Mouse (Mus musculus) kidney, adult 2 months (tissue): ENCODE results near the gene Dlg2. TPM values are rescaled to one million over a fixed set of nuclear protein-coding genes. Genes with fewer than 3 reads are reported as not detected.

Source experiments
- DNase-seq: peaks from one replicate; pipeline ENCODE4 v3.0.0; 2021
- H3K27ac ChIP-seq: fragments of 200-500 bp; 2 replicates; pipeline ENCODE4 v1.5.1; 2012; ENCODE audit warnings: low read depth, low read length, control low read depth, inconsistent platforms; ENCODE audit not compliant: insufficient read depth
- H3K27me3 ChIP-seq: fragments of 200-500 bp; replicated peaks from 2 replicates; pipeline ENCODE4 v1.6.1; 2012; ENCODE audit warnings: mild to moderate bottlenecking, moderate library complexity, low read length, inconsistent platforms; ENCODE audit not compliant: control insufficient read depth, insufficient read depth
- H3K36me3 ChIP-seq: fragments of 200-500 bp; 2 replicates; pipeline ENCODE4 v1.6.1; 2012; ENCODE audit warnings: mild to moderate bottlenecking, moderate library complexity, low read length, inconsistent platforms; ENCODE audit not compliant: control insufficient read depth, insufficient read depth
- H3K4me1 ChIP-seq: fragments of 200-500 bp; 2 replicates; pipeline ENCODE4 v1.6.1; 2011; ENCODE audit warnings: low read length; ENCODE audit not compliant: control insufficient read depth, insufficient read depth
- H3K4me3 ChIP-seq: fragments of 200-500 bp; 2 replicates; pipeline ENCODE4 v1.5.1; 2011; ENCODE audit warnings: mild to moderate bottlenecking, low read depth, low read length, control low read depth; ENCODE audit not compliant: insufficient read depth
- CTCF ChIP-seq: fragments of 200-500 bp; conservative IDR thresholded peaks from 2 replicates; pipeline ENCODE4 v1.5.1; 2011; ENCODE audit warnings: low read depth, mild to moderate bottlenecking, control low read depth, low read length, moderate library complexity, mixed read lengths; ENCODE audit not compliant: insufficient read depth, insufficient read length
- POLR2A ChIP-seq: fragments of 200-500 bp; IDR thresholded peaks from one replicate; pipeline ENCODE4 v1.6.1; 2011; ENCODE audit warnings: low read depth, low read length, control low read depth
- WGBS: fragments of 180-500 bp; shearing (Covaris S2); methylation state at CpG from one replicate; pipeline ENCODE4 v1.1.7; 2018; 5-methylcytosine and 5-hydroxymethylcytosine counted together
- polyA plus RNA-seq: library from polyadenylated mRNA; depleted of rRNA; stranded (reverse); fragments of >200 nt; gene quantifications from 2 replicates; pipeline ENCODE4 v1.2.3, GENCODE M21; 2012

Dlg2 gene
- polyA plus RNA-seq, 1 experiment, result 2.1 TPM

DNA sequence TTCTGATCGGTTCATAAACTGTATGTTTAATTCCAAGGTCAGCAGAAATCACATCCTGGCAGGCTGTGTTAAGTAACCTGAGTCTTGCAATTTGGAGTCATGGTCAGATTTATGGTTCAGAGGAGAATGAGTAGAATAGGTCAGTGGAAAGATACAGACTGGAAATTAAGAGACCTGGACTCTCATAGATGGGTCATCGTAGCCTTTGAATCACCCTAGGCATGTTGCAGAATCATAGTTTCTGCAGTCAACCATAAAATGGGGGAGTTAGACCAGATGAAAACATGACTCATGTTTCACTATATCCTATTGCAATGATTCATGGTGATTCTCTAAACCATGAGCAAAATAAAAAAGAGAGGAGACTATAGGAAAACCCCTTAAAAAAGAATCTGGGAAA lies 1213.4 kb downstream of the Dlg2 start:
- Histone ChIP-seq H3K27me3 (no peaks in the 10 kb centered on the region), H3K4me1 (no peaks in the 10 kb centered on the region), H3K36me3 (no peaks in the 10 kb centered on the region), H3K27ac (no peak overlapping the region), H3K4me3 (no peak overlapping the region)
- WGBS, result 23% methylated on average over 2 of the region's 2 CpGs
- no peak for TF ChIP-seq CTCF
- no peak for TF ChIP-seq POLR2A
- DNase-seq, result no peak

DNA sequence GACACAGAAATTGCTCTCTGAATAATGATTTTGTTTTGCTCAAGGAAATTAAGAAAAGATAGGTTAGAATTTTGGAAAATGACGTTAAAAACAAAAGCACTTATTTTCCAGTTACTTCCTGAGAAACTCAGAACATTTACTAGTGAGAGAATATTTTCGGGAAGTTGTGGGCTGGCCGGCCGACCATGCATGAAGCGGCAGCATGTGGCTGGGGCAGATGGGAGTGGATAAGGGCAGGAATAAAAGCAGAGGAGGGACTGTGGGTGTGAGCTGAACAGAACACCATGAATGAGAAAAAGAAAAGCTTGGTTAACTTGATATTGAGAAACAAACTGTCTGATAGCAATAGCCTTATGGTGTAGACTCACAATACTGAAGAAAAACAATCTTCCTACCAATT lies 1233.4 kb downstream of the Dlg2 start:
- WGBS, result 29% methylated on average over 5 of the region's 5 CpGs
- H3K4me3 ChIP-seq, result no peak overlapping the region
- no peak overlapping the region for H3K27ac ChIP-seq
- TF ChIP-seq CTCF, result no peak
- TF ChIP-seq POLR2A, result no peak
- no peak for DNase-seq
- no peaks in the 10 kb centered on the region for H3K4me1 ChIP-seq
- H3K27me3 ChIP-seq, result no peaks in the 10 kb centered on the region
- no peaks in the 10 kb centered on the region for H3K36me3 ChIP-seq

DNA sequence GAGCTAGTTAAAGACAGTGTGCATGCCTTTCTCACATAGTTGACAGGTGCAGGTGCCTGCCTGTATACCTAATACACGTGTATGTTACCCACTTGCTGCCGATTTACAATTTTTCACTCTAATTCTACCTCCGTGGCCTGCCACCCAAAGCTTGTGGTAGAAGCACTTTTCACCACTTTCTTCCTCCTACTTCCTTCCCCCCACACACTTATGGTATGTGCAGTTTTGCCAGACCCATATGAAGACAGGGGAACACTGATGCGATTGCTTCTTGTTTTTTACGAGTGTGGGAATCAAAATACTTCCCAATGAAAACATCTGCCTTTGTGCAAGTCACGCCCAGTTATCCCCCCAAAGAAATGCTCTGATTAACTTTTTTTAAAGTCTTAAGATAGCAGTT lies 1234.7 kb downstream of the Dlg2 start:
- WGBS, result 63% methylated on average over 6 of the region's 6 CpGs
- no peaks in the 10 kb centered on the region for H3K36me3 ChIP-seq
- no peaks in the 10 kb centered on the region for H3K4me1 ChIP-seq
- H3K27ac ChIP-seq, result no peak overlapping the region
- H3K27me3 ChIP-seq, result no peaks in the 10 kb centered on the region
- TF ChIP-seq POLR2A, result no peak
- no peak for TF ChIP-seq CTCF
- no peak overlapping the region for H3K4me3 ChIP-seq
- DNase-seq, result no peak

DNA sequence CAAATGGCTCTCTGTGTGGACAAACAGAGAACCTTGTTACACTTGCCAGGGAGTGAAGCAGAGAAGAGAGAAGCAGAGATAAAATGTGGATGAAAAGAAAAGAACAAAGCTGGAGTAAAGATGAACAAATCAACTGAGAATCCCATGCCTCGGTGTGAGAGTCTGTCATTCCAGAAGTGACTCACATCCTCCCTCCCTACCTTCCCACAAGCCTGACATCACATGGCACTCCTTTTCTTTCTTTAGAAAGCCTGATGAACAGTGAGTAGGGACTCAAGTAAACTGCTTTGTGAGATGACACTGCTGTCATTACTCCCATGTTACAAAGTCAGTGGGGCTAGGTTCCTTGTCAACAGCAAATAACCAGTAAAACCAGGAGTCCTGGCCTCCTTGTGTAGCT lies 1239.3 kb downstream of the Dlg2 start:
- Histone ChIP-seq H3K4me1 (no peaks in the 10 kb centered on the region), H3K4me3 (no peak overlapping the region), H3K27ac (no peak overlapping the region), H3K27me3 (no peaks in the 10 kb centered on the region), H3K36me3 (no peaks in the 10 kb centered on the region)
- DNase-seq, result no peak
- 67% methylated on average over 1 of the region's 1 CpGs for WGBS
- no peak for TF ChIP-seq CTCF
- no peak for TF ChIP-seq POLR2A

DNA sequence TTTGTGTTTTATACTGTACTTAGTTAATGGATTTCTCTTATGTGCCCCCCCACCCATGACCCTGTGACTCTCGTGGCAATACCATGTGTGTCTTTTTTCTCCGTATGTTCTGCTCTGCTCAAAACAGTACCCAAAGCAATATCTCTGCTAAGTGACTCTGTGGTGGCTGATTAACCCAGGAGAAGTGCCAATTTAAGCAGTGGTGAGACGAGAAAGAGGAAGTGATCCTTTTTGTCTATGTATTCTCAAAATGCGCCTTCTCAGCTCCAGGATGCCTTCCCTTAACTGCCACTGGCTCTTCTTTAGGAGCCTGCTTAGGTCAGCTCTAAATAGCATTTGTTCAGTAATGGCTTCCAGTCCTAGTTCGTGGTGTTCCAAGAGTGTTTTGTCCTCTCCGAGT lies 1240.2 kb downstream of the Dlg2 start:
- peak; percentile 6 for DNase-seq
- H3K27me3 ChIP-seq, result no peaks in the 10 kb centered on the region
- H3K4me3 ChIP-seq, result no peak overlapping the region
- no peaks in the 10 kb centered on the region for H3K36me3 ChIP-seq
- TF ChIP-seq CTCF, result no peak
- TF ChIP-seq POLR2A, result no peak
- H3K4me1 ChIP-seq, result no peaks in the 10 kb centered on the region
- no peak overlapping the region for H3K27ac ChIP-seq
- 71% methylated on average over 6 of the region's 6 CpGs for WGBS

DNA sequence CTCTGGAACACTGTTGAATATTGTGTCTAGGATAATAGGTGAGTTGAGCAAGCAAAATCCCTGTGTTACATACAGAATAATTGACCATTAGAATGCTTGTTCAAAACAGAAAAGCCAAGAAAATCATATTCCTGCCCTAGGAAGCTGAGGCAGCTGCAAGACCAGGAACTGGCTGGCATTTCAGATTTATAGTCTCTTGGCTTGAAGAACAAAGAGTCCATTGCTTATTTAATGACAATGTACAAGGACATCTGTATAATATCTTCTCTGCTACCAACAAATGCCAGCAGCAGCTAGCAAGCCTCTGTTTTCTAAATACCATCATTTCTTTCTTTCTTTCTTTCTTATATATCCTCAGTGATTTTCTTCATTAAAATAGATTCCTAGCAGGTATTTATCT lies 1243.8 kb downstream of the Dlg2 start:
- no peaks in the 10 kb centered on the region for H3K4me1 ChIP-seq
- no peak overlapping the region for H3K27ac ChIP-seq
- no peak overlapping the region for H3K4me3 ChIP-seq
- no peaks in the 10 kb centered on the region for H3K36me3 ChIP-seq
- TF ChIP-seq CTCF, result no peak
- TF ChIP-seq POLR2A, result no peak
- no peaks in the 10 kb centered on the region for H3K27me3 ChIP-seq
- no peak for DNase-seq

DNA sequence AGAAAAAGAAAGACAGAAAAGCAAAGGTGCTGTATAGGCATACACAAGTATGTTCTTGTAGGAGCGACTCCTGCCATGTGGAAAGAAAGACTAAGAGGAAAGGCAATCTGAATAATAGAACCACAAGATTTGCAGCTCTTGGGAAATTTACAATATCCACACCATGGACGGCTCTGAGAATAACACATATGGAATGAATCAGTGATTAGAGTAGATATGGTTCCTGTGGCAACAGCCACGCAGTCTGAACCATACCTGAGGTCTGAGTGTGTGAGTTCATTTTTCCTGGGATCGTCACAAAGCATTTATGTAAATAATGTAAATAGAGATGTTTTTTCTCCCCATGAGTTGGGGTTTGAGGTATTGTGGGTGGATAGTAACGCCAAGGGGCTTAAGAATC lies 1247.9 kb downstream of the Dlg2 start:
- no peak for TF ChIP-seq CTCF
- TF ChIP-seq POLR2A, result no peak
- no peak overlapping the region for H3K4me3 ChIP-seq
- H3K4me1 ChIP-seq, result no peaks in the 10 kb centered on the region
- no peaks in the 10 kb centered on the region for H3K27me3 ChIP-seq
- no peak for DNase-seq
- H3K27ac ChIP-seq, result no peak overlapping the region
- 88% methylated on average over 5 of the region's 5 CpGs for WGBS
- no peaks in the 10 kb centered on the region for H3K36me3 ChIP-seq

DNA sequence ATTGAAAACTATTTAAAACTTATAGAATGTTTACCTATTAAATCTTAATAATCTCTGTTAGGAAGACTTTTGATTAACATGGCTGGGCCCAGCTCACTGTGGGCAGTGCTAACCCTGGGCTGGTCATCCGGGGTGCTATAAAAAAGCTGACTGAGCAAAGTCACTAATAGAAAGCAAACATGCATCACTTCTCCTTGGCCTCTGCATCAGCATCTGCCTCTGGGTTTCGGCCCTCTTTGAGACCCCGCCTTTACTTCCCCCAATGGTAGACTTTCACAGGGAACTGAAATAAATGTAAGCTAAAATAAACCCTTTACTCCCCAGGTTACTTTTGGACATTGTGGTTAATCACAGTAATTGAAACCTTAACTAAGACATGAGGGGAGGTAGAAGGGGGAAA lies 1264.3 kb downstream of the Dlg2 start:
- TF ChIP-seq POLR2A (no peak), CTCF (no peak)
- H3K27ac ChIP-seq, result no peak overlapping the region
- no peak overlapping the region for H3K4me3 ChIP-seq
- H3K4me1 ChIP-seq, result no peaks in the 10 kb centered on the region
- no peaks in the 10 kb centered on the region for H3K27me3 ChIP-seq
- no peak for DNase-seq
- H3K36me3 ChIP-seq, result no peaks in the 10 kb centered on the region
- WGBS, result 83% methylated on average over 3 of the region's 3 CpGs
